Mouse (Mus musculus) fat pad, adult 2 months (tissue): ENCODE data around the gene Robo1.

Source experiments
- DNase-seq: peaks from one replicate; pipeline ENCODE4 v3.0.0-alpha.2; 2011; ENCODE audit warnings: low read depth, low spot score; ENCODE audit errors: extremely low read depth

Gene Robo1

GRCm38 (mm10) chr16:72800788-72801187, 492.7 kb downstream of the Robo1 start:
- DNase-seq = no peak

- no peak for DNase-seq
Measured at GRCm38 (mm10) chr16:72808351-72808750, 500.2 kb downstream of the Robo1 start.

- DNase-seq = no peak
Measured at GRCm38 (mm10) chr16:72810942-72811341, 502.8 kb downstream of the Robo1 start.

GRCm38 (mm10) chr16:72811494-72811893, 503.4 kb downstream of the Robo1 start:
- DNase-seq = no peak

- no peak for DNase-seq
Measured at GRCm38 (mm10) chr16:72811908-72812307, 503.8 kb downstream of the Robo1 start.

GRCm38 (mm10) chr16:72828381-72828780, 520.3 kb downstream of the Robo1 start:
- no peak for DNase-seq

GRCm38 (mm10) chr16:72829530-72829929, 521.4 kb downstream of the Robo1 start:
- DNase-seq = no peak

- no peak for DNase-seq
Measured at GRCm38 (mm10) chr16:72830394-72831056, 522.4 kb downstream of the Robo1 start.

GRCm38 (mm10) chr16:72834266-72834665, 526.2 kb downstream of the Robo1 start:
- no peak for DNase-seq

GRCm38 (mm10) chr16:72839031-72839430, 530.9 kb downstream of the Robo1 start:
- no peak for DNase-seq

- DNase-seq = no peak
Measured at GRCm38 (mm10) chr16:72841066-72841465, 533.0 kb downstream of the Robo1 start.

GRCm38 (mm10) chr16:72854101-72854500, 546.0 kb downstream of the Robo1 start:
- DNase-seq = no peak

GRCm38 (mm10) chr16:72854809-72855503, 546.9 kb downstream of the Robo1 start:
- no peak for DNase-seq

- no peak for DNase-seq
Measured at GRCm38 (mm10) chr16:72861707-72862277, 553.7 kb downstream of the Robo1 start.

- DNase-seq = no peak
Measured at GRCm38 (mm10) chr16:72866011-72866410, 557.9 kb downstream of the Robo1 start.

GRCm38 (mm10) chr16:72874934-72875732, 567.0 kb downstream of the Robo1 start:
- no peak for DNase-seq

GRCm38 (mm10) chr16:72888108-72888507, 580.0 kb downstream of the Robo1 start:
- no peak for DNase-seq

GRCm38 (mm10) chr16:72889401-72889800, 581.3 kb downstream of the Robo1 start:
- DNase-seq = no peak

GRCm38 (mm10) chr16:72897125-72897524, 589.0 kb downstream of the Robo1 start:
- DNase-seq = no peak

GRCm38 (mm10) chr16:72908895-72909294, 600.8 kb downstream of the Robo1 start:
- no peak for DNase-seq

- DNase-seq = no peak
Measured at GRCm38 (mm10) chr16:72913134-72913533, 605.0 kb downstream of the Robo1 start.
